8 mouse cellular contexts compared by ENCODE assay signal in genomic region chr15:61158041-61158545, GRCm38 (mm10).
DNase-seq lines count a peak whose midpoint lies in the region; ATAC-seq and TF ChIP-seq lines count a peak whose summit lies in the region.

No protein-coding gene starts in this region.

- TF ChIP-seq POLR2A in heart, adult 2 months (IDR thresholded peaks at IDR 0.05; ENCODE audit: insufficient read depth, low read depth, low read length) = no peak

- peak; percentile 85; the same call in 1 of the 2 replicates for ATAC-seq in midbrain, postnatal 0 days (ENCODE audit: low FRiP score)

- DNase-seq in cerebellum, adult 11-12 months = peak; percentile 8
- DNase-seq in cerebellum, adult 11 months = no peak
- DNase-seq in embryo, embryonic 10 days (ENCODE audit: low spot score) = peak; percentile 53
- peak; percentile 21 to 42 for DNase-seq in heart, adult 2 months
- DNase-seq in kidney, adult 9 months = peak; percentile 20
- peak; percentile 47 for DNase-seq in limb, embryonic 10.5 days (ENCODE audit: low spot score)
- DNase-seq in midbrain, postnatal 0 days (ENCODE audit: low spot score) = peak; percentile 72
- peak; percentile 19 for DNase-seq in testis, postnatal 14 days (ENCODE audit: low spot score)

- no peaks in the 10 kb centered on the region for H3K4me1 ChIP-seq in heart, adult 2 months (ENCODE audit: control insufficient read depth, insufficient read depth, low read length)
- peaks cover 6% of the 10 kb centered on the region for H3K4me1 ChIP-seq in limb, embryonic 10.5 days
- H3K4me1 ChIP-seq in midbrain, postnatal 0 days (ENCODE audit: insufficient read depth, low read length) = no peaks in the 10 kb centered on the region

- H3K36me3 ChIP-seq in heart, adult 2 months (ENCODE audit: control insufficient read depth, insufficient read depth, low read length) = no peaks in the 10 kb centered on the region
- no peaks in the 10 kb centered on the region for H3K36me3 ChIP-seq in limb, embryonic 10.5 days
- H3K36me3 ChIP-seq in midbrain, postnatal 0 days (ENCODE audit: insufficient read depth, low read length) = no peaks in the 10 kb centered on the region

- no peaks in the 10 kb centered on the region for H3K79me2 ChIP-seq in heart, adult 2 months (replicated peaks; ENCODE audit: control insufficient read depth, insufficient read depth, low read length)

- peak overlapping the region; percentile 60 for H3K4me2 ChIP-seq in midbrain, postnatal 0 days (ENCODE audit: low read depth, low read length, poor library complexity, severe bottlenecking)

- 43% methylated on average over 13 of the region's 13 CpGs for WGBS in heart, adult 2 months
- 34% methylated on average over 13 of the region's 13 CpGs for WGBS in limb, embryonic 10.5 days
- WGBS in midbrain, postnatal 0 days = 4% methylated on average over 13 of the region's 13 CpGs

- no peak overlapping the region for H3K27ac ChIP-seq in heart, adult 2 months
- peak overlapping the region; percentile 26; the same call in 1 of the 2 replicates for H3K27ac ChIP-seq in limb, embryonic 10.5 days
- peak overlapping the region; percentile 48 for H3K27ac ChIP-seq in midbrain, postnatal 0 days (ENCODE audit: low read depth, low read length)

- intact Hi-C loops in heart, adult 2 months (cut with DNase I) = loop anchor here (5.0 to 10.0 kb wide), 2 partner anchors 824 to 1647 kb away; no protein-coding TSS in a partner anchor

- H3K27me3 ChIP-seq in heart, adult 2 months (ENCODE audit: control insufficient read depth, insufficient read depth, low read length) = no peaks in the 10 kb centered on the region
- no peaks in the 10 kb centered on the region for H3K27me3 ChIP-seq in limb, embryonic 10.5 days (ENCODE audit: low read depth, poor library complexity, severe bottlenecking)
- no peaks in the 10 kb centered on the region for H3K27me3 ChIP-seq in midbrain, postnatal 0 days (ENCODE audit: insufficient read depth, low read length)

- peak overlapping the region; percentile 42 for H3K4me3 ChIP-seq in heart, adult 2 months
- H3K4me3 ChIP-seq in limb, embryonic 10.5 days = peak overlapping the region; percentile 42
- H3K4me3 ChIP-seq in midbrain, postnatal 0 days (ENCODE audit: low read depth, low read length) = peak overlapping the region; percentile 34

- H3K9ac ChIP-seq in heart, adult 2 months (ENCODE audit: low read depth, low read length) = peak overlapping the region; percentile 23; the same call in 1 of the 2 replicates
- H3K9ac ChIP-seq in midbrain, postnatal 0 days (replicated peaks; ENCODE audit: low read length, poor library complexity, severe bottlenecking) = peak overlapping the region; percentile 50; the same call in 1 of the 2 replicates

- no peak for TF ChIP-seq EP300 in heart, adult 2 months (IDR thresholded peaks at IDR 0.05; ENCODE audit: insufficient read depth, low read depth, low read length)

- no peaks in the 10 kb centered on the region for H3K9me3 ChIP-seq in limb, embryonic 10.5 days (replicated peaks)
- H3K9me3 ChIP-seq in midbrain, postnatal 0 days (ENCODE audit: low read length) = no peaks in the 10 kb centered on the region

- no peak for TF ChIP-seq CTCF in heart, adult 2 months (IDR thresholded peaks at IDR 0.05)
- no peak for TF ChIP-seq CTCF in midbrain, postnatal 0 days (IDR thresholded peaks at IDR 0.05)
